Mouse (Mus musculus) limb, embryonic 14.5 days (tissue): ENCODE results near the gene Foxa3. TPM values are rescaled to one million over a fixed set of nuclear protein-coding genes. Genes with fewer than 3 reads are reported as not detected.

Experiments
- ATAC-seq: fragments of 200-750 bp; cut with Nextera tagmentation; 2 replicates; pipeline ENCODE4 v1.8.0; 2017; ENCODE audit warnings: low read depth, moderate number of reproducible peaks, moderate TSS enrichment; ENCODE audit not compliant: low FRiP score
- DNase-seq: peaks from one replicate; pipeline ENCODE4 v3.0.0-alpha.2; 2015; ENCODE audit warnings: low spot score
- H3K27ac ChIP-seq: fragments of 300-500 bp; sonication (generic); replicated peaks from 2 replicates; pipeline ENCODE4 v1.5.1; 2014; ENCODE audit warnings: low read depth, mild to moderate bottlenecking, low read length, moderate library complexity, mixed read lengths
- H3K27me3 ChIP-seq: fragments of 300-500 bp; sonication (generic); 2 replicates; pipeline ENCODE4 v1.6.1; 2014; ENCODE audit warnings: low read length, mixed read lengths; ENCODE audit not compliant: control insufficient read depth, insufficient read depth
- H3K36me3 ChIP-seq: fragments of 300-500 bp; sonication (generic); 2 replicates; pipeline ENCODE4 v1.6.1; 2014; ENCODE audit warnings: mild to moderate bottlenecking, low read length, moderate library complexity, mixed read lengths; ENCODE audit not compliant: control insufficient read depth, insufficient read depth
- H3K4me1 ChIP-seq: fragments of 300-500 bp; sonication (generic); 2 replicates; pipeline ENCODE4 v1.6.1; 2014; ENCODE audit warnings: antibody characterized with exemption, low read length, mixed read lengths; ENCODE audit not compliant: control insufficient read depth, insufficient read depth
- H3K4me2 ChIP-seq: fragments of 300-500 bp; sonication (generic); replicated peaks from 2 replicates; pipeline ENCODE4 v1.6.1; 2014; ENCODE audit warnings: low read depth, mild to moderate bottlenecking, low read length, moderate library complexity; ENCODE audit not compliant: severe bottlenecking
- H3K4me3 ChIP-seq: fragments of 300-500 bp; sonication (generic); replicated peaks from 2 replicates; pipeline ENCODE4 v1.5.1; 2014; ENCODE audit warnings: low read length
- H3K9ac ChIP-seq: fragments of 300-500 bp; sonication (generic); 2 replicates; pipeline ENCODE4 v1.6.1; 2014; ENCODE audit warnings: mild to moderate bottlenecking, low read depth, low read length, moderate library complexity; ENCODE audit not compliant: severe bottlenecking
- H3K9me3 ChIP-seq: fragments of 300-500 bp; sonication (generic); 2 replicates; pipeline ENCODE4 v1.6.1; 2016; ENCODE audit warnings: low read length; ENCODE audit not compliant: control insufficient read depth
- POLR2A ChIP-seq: fragments of 200-500 bp; IDR thresholded peaks from 2 replicates; pipeline ENCODE4 v1.8.0; 2012; ENCODE audit warnings: inconsistent platforms, mild to moderate bottlenecking, moderate library complexity, borderline replicate concordance; ENCODE audit not compliant: insufficient read depth, insufficient read length; ENCODE audit errors: extremely low read depth
- WGBS: fragments of 180-500 bp; shearing (Covaris S2); extraction: QIAGEN DNeasy Blood & Tissue Kit; methylation state at CpG from one replicate; pipeline ENCODE4 v1.1.7; 2014; 5-methylcytosine and 5-hydroxymethylcytosine counted together
- polyA plus RNA-seq, 2 experiments: library from polyadenylated mRNA; depleted of rRNA in 1 of 2; stranded (reverse) in 1 of 2; unstranded in 1 of 2; fragments of >200 nt; fragmentation: Nextera tagmentation in 1 of 2; extraction: Ambion mirVana in 1 of 2; gene quantifications; 2 replicates each; pipeline versions ENCODE4 v1.2.1 to v1.2.3; 2012 to 2014

Foxa3 gene
- polyA plus RNA-seq, 2 experiments, result 3.2 to 5.3 TPM

DNA sequence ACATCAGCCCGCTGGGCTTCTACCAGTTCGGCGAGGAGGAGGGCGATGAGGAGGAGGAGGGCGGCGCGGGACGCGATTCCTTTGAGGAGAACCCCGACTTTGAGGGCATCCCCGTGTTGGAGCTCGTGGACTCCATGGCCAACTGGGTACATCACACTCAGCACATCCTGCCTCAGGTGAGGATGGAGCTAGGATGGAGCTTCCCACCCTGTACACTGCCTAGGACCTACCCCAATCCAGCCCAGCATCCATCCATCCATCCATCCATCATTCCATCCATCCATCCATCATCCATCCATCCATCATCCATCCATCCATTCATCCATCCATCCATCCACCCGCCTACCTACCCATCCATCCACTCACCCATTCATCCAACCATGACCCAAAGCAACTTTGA, 42.6 kb upstream of the Foxa3 start:
- DNase-seq (no peak), ATAC-seq (no peak)
- Histone ChIP-seq H3K4me2 (peak overlapping the region; percentile 25; the same call in 1 of the 2 replicates), H3K36me3 (no peaks in the 10 kb centered on the region), H3K9ac (no peak overlapping the region), H3K4me1 (no peaks in the 10 kb centered on the region), H3K27ac (no peak overlapping the region), H3K9me3 (no peaks in the 10 kb centered on the region), H3K27me3 (peaks cover 31% of the 10 kb centered on the region), H3K4me3 (peak overlapping the region; percentile 14)
- 44% methylated on average over 13 of the region's 13 CpGs for WGBS
- TF ChIP-seq POLR2A, result no peak

DNA sequence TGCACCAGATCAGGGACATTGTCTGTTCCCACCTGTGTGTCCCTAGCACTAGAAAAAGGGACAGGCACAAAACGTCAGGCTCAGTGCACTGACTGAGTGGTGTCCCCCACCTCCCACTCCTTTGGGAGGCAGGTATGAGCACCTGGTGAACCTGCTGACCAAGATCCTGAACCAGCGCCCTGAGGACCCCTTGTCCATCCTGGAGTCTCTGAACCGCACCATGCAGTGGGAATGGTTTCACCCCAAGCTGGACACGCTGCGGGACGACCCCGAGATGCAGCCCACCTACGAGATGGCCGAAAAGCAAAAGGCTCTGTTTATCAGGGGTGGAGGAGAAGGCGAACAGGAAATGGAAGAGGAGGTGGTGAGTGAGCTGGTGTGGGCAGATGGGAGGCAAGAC, 34.1 kb upstream of the Foxa3 start:
- peaks cover 6% of the 10 kb centered on the region for H3K36me3 ChIP-seq
- H3K4me2 ChIP-seq, result no peak overlapping the region
- DNase-seq (no peak), ATAC-seq (no peak)
- H3K9ac ChIP-seq, result no peak overlapping the region
- no peaks in the 10 kb centered on the region for H3K27me3 ChIP-seq
- no peak overlapping the region for H3K4me3 ChIP-seq
- WGBS, result 88% methylated on average over 10 of the region's 10 CpGs
- TF ChIP-seq POLR2A, result no peak
- no peaks in the 10 kb centered on the region for H3K9me3 ChIP-seq
- H3K4me1 ChIP-seq, result no peaks in the 10 kb centered on the region
- H3K27ac ChIP-seq, result no peak overlapping the region

DNA sequence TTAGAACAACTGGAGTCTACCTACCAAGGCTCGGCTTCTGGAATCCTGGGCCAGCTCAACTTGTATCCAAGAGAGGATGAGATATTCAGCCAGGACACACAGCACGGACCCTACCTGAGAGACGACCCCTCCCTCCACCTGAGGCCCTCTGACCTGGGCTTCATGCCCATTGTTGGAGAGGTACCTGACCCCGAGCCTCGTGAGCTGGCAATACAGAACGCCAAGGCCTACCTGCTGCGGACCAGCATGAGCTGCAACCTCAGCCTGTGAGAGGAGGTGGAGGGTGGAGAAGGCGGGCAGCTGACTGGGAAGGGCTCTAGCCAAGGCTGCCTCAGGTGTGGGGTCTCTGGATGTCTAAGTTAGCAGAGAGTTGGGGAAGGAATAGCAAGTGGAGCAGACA, 31.8 kb upstream of the Foxa3 start:
- Histone ChIP-seq H3K27me3 (no peaks in the 10 kb centered on the region), H3K9me3 (no peaks in the 10 kb centered on the region), H3K36me3 (peaks cover 29% of the 10 kb centered on the region), H3K9ac (no peak overlapping the region), H3K4me3 (no peak overlapping the region), H3K4me1 (no peaks in the 10 kb centered on the region), H3K27ac (no peak overlapping the region), H3K4me2 (no peak overlapping the region)
- WGBS, result 81% methylated on average over 8 of the region's 8 CpGs
- TF ChIP-seq POLR2A, result no peak
- DNase-seq (no peak), ATAC-seq (no peak)

DNA sequence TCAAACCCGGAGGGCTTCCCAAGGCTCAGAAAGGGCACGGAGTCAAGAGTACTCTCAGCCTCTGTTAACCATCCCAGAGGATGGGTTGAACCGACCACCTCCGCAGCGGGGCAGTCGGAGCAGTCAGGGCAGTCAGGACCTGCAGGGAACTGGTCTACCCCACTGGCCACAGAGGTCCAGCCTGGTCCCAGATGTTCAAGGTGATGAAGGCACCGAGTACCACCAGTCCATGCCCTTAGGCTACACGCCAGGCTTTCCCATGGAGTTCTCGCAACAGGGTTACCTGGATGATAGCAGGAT, 31.4 kb upstream of the Foxa3 start:
- H3K4me1 ChIP-seq, result no peaks in the 10 kb centered on the region
- no peaks in the 10 kb centered on the region for H3K9me3 ChIP-seq
- WGBS, result 66% methylated on average over 9 of the region's 9 CpGs
- DNase-seq (no peak), ATAC-seq (no peak)
- H3K27ac ChIP-seq, result no peak overlapping the region
- peaks cover 33% of the 10 kb centered on the region for H3K36me3 ChIP-seq
- no peak for TF ChIP-seq POLR2A
- peak overlapping the region; percentile 34 for H3K4me2 ChIP-seq
- no peaks in the 10 kb centered on the region for H3K27me3 ChIP-seq
- H3K4me3 ChIP-seq, result no peak overlapping the region
- 0 out of 2 replicates have a peak overlapping the region, but pooled peaks have one; percentile 21 for H3K9ac ChIP-seq

DNA sequence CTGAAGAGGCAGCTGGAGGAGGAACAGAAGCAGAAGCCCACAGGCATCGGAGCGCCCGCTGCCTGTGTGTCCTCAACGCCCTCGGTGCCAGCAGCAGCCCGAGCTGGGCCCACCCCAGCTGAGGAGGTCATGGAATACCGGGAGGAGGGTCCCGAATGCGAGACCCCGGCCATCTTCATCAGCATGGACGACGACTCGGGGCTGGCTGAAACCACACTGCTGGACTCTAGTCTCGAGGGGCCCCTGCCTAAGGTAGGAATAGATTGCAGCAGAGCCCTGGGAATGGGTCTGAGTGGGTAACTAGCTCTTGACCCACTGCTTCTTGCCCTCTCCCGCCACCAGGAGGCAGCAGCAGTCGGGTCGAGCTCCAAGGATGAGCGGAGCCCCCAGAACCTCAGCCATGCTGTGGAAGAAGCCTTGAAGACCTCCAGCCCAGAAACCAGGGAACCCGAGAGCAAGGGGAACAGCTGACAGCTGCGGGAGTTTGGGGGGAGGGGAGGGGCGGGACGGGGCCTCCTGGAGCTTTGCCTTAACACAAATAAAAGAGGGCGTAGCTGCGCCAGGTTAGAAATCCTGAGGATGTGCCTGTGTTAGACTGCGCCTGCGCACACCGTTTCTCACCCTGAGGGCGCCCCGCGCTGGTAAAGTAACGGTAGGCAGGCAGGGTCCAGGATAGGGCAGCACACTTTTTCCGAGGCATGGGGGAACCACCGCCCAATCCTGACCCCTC, 30.9 kb upstream of the Foxa3 start, which contains the start of gene Rsph6a:
Gene Rsph6a (plus strand): TSS at position 644 of the 730 bp plus-strand sequence.
- DNase-seq (peak; percentile 37), ATAC-seq (peak; percentile 80)
- peak within 1 kb of the TSS; percentile 34 for H3K4me2 ChIP-seq
- WGBS, result 24% methylated on average over 32 of the region's 33 CpGs
- H3K27ac ChIP-seq, result no peak within 1 kb of the TSS
- TF ChIP-seq POLR2A, result no peak
- H3K36me3 ChIP-seq, result peaks cover 38% of the 10 kb centered on the region
- peak within 1 kb of the TSS; percentile 21; the same call in 1 of the 2 replicates for H3K9ac ChIP-seq
- H3K27me3 ChIP-seq, result no peaks in the 10 kb centered on the region
- no peaks in the 10 kb centered on the region for H3K9me3 ChIP-seq
- no peaks in the 10 kb centered on the region for H3K4me1 ChIP-seq
- H3K4me3 ChIP-seq, result no peak within 1 kb of the TSS; the same call in 1 of the 2 replicates

DNA sequence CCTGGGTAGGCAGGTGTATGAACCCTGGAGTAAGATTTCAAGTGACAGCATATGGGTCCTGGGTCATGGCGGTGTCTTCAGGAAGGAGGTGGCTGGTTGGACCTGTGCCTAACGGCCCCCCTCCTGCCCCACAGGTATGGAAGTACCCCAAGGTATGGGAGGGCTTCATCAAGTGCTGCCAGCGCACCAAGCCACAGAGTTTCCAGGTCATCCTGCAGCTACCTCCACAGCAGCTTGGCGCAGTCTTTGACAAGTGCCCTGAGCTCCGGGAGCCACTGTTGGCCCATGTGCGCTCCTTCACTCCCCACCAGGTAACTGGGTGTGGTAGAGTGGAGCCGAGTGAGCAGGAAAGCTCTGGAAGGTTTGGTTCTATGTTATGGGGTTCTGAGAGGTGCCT, 29.8 kb upstream of the Foxa3 start:
- H3K36me3 ChIP-seq, result peaks cover 49% of the 10 kb centered on the region
- H3K4me3 ChIP-seq, result no peak overlapping the region
- DNase-seq, result no peak
- H3K4me1 ChIP-seq, result no peaks in the 10 kb centered on the region
- no peaks in the 10 kb centered on the region for H3K9me3 ChIP-seq
- no peak for ATAC-seq
- TF ChIP-seq POLR2A, result no peak
- H3K4me2 ChIP-seq, result no peak overlapping the region
- no peak overlapping the region for H3K27ac ChIP-seq
- WGBS, result 89% methylated on average over 7 of the region's 7 CpGs
- no peaks in the 10 kb centered on the region for H3K27me3 ChIP-seq
- H3K9ac ChIP-seq, result no peak overlapping the region
